Mouse (Mus musculus) megakaryocyte, embryonic 14.5 days (primary cell): ENCODE results near the gene Cxadr. TPM values are rescaled to one million over a fixed set of nuclear protein-coding genes. Genes with fewer than 3 reads are reported as not detected.
"Not testable (repeated sequence)": the region's sequence is repeated elsewhere in the genome, so short reads cannot be mapped to it uniquely, and the experiment has no call there.

Experiments used
- H3K27me3 ChIP-seq: replicated peaks from 2 replicates; pipeline ENCODE3; 2012; ENCODE audit warnings: inconsistent platforms
- H3K36me3 ChIP-seq: replicated peaks from 2 replicates; pipeline ENCODE3; 2012; ENCODE audit warnings: low read length, inconsistent platforms, mixed read lengths
- H3K4me1 ChIP-seq: 2 replicates; pipeline ENCODE4 v1.6.1; 2012; ENCODE audit warnings: inconsistent platforms
- H3K4me3 ChIP-seq: replicated peaks from 2 replicates; pipeline ENCODE3; 2012; ENCODE audit warnings: moderate library complexity, mild to moderate bottlenecking, inconsistent platforms
- H3K9me3 ChIP-seq: 2 replicates; pipeline ENCODE4 v1.6.1; 2012; ENCODE audit warnings: inconsistent platforms
- FLI1 ChIP-seq: IDR thresholded peaks from 2 replicates; pipeline ENCODE4 v1.6.1; 2012; ENCODE audit warnings: low read length, inconsistent platforms, mixed read lengths
- GATA1 ChIP-seq: IDR thresholded peaks from 3 replicates; pipeline ENCODE4 v1.6.1; 2012; ENCODE audit warnings: mixed read lengths, low read length, inconsistent platforms, borderline replicate concordance
- polyA plus RNA-seq: library from polyadenylated mRNA; stranded (reverse); fragments of >175 nt; gene quantifications from 2 replicates; pipeline ENCODE4 v1.2.3, GENCODE M21; 2012; ENCODE audit warnings: low replicate concordance; ENCODE audit not compliant: insufficient read depth

Cxadr gene
- polyA plus RNA-seq, 1 experiment: not detected

GRCm38 (mm10) chr16:78357757-78358156 is 56.5 kb downstream of the Cxadr start:
- no peaks in the 10 kb centered on the region for H3K4me1 ChIP-seq
- no peak for TF ChIP-seq FLI1
- TF ChIP-seq GATA1: no peak
- H3K4me3 ChIP-seq: no peak overlapping the region
- H3K27me3 ChIP-seq: no peaks in the 10 kb centered on the region
- peaks cover 48% of the 10 kb centered on the region for H3K36me3 ChIP-seq
- no peaks in the 10 kb centered on the region for H3K9me3 ChIP-seq

GRCm38 (mm10) chr16:78361466-78361865 is 60.2 kb downstream of the Cxadr start:
- Histone ChIP-seq H3K9me3 (no peaks in the 10 kb centered on the region), H3K27me3 (no peaks in the 10 kb centered on the region), H3K4me3 (no peak overlapping the region), H3K36me3 (peaks cover 85% of the 10 kb centered on the region), H3K4me1 (peaks cover 4% of the 10 kb centered on the region)
- TF ChIP-seq GATA1 (no peak), FLI1 (no peak)

DNA sequence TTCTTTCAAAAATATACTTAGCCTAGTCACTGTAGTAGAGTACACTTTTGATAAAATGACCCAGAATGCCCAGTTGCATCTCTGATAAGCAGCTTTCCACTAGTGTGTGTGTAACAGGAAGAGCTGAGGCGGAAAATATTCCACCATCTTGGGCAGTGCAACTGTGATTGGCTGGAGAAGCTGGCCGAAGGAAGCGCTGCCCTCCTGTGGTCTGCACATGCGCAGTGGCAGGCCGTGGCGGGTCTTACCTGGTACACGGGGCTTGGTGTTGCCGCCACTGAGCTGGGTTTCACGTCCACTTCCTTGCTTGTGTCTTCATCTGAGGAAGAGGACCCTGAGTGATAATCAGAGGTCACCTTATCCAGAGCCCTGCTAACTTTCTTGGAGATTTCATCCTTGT is 63.3 kb downstream of the Cxadr start:
- H3K36me3 ChIP-seq: peaks cover 91% of the 10 kb centered on the region
- H3K27me3 ChIP-seq, H3K4me3 ChIP-seq, H3K9me3 ChIP-seq: not testable (repeated sequence)
- H3K4me1 ChIP-seq: peaks cover 20% of the 10 kb centered on the region

DNA sequence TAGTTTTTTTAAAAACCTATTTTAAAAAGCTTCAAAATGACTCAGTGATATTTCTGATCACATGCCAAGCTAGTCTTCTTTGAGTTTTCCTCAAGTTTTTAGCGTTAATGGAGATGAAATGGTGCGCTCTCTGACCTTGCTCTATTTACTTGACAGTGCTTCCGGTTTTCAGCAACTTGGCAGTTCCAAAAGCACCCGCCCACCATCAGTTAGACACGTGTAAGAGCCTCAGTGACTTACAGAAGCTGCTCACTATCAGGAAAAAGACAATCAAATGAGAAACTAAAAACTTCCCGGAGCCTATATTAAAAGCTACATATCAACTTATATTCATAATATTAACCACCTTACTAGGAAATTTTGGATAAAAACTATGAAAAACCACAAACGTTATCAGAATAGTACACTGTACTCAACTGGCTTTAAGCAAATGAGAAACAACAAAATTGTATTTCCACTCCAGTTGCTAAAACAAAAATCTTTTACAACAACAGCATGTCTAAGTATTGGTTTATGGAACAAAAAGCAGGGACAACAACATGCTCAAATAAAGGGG is 70.3 kb downstream of the Cxadr start:
- Histone ChIP-seq H3K36me3 (peaks cover 66% of the 10 kb centered on the region), H3K4me3 (no peak overlapping the region), H3K9me3 (no peaks in the 10 kb centered on the region), H3K4me1 (peaks cover 59% of the 10 kb centered on the region), H3K27me3 (no peaks in the 10 kb centered on the region)
- TF ChIP-seq FLI1 (no peak), GATA1 (no peak)

GRCm38 (mm10) chr16:78372786-78373185 is 71.5 kb downstream of the Cxadr start:
- H3K9me3 ChIP-seq: no peaks in the 10 kb centered on the region
- no peak for TF ChIP-seq GATA1
- TF ChIP-seq FLI1: no peak
- no peak overlapping the region for H3K4me3 ChIP-seq
- no peaks in the 10 kb centered on the region for H3K27me3 ChIP-seq
- H3K36me3 ChIP-seq: peaks cover 56% of the 10 kb centered on the region
- H3K4me1 ChIP-seq: peaks cover 63% of the 10 kb centered on the region

DNA sequence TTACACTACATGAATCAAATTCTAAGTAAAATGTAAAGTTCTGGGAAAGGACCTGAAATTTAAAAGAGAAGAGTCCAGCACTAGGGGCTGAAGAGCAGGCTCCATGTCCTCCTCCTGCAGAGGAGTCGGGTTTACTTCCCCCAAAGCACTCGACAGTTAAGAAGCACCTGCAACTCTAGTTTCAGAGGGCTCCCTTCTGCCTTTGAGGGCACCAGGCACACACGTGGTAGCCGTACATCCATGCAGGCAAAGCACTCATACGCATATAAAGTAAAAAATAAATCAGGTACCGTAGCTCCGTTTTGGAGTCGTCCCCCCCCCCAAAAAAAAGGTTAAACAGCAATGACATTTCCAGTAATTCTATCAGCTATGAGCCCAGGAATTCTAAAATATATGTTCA is 72.5 kb downstream of the Cxadr start:
- Histone ChIP-seq H3K27me3 (no peaks in the 10 kb centered on the region), H3K4me1 (peaks cover 55% of the 10 kb centered on the region), H3K9me3 (no peaks in the 10 kb centered on the region), H3K36me3 (peaks cover 47% of the 10 kb centered on the region), H3K4me3 (peak overlapping the region; percentile 6)
- no peak for TF ChIP-seq FLI1
- TF ChIP-seq GATA1: no peak

- peaks cover 48% of the 10 kb centered on the region for H3K4me1 ChIP-seq
- TF ChIP-seq GATA1 (no peak), FLI1 (no peak)
- no peaks in the 10 kb centered on the region for H3K9me3 ChIP-seq
- H3K4me3 ChIP-seq: peak overlapping the region; percentile 96
- H3K36me3 ChIP-seq: peaks cover 32% of the 10 kb centered on the region
- H3K27me3 ChIP-seq: no peaks in the 10 kb centered on the region
These were observed 73.9 kb downstream of the Cxadr start for GRCm38 (mm10) chr16:78375222-78375621.

DNA sequence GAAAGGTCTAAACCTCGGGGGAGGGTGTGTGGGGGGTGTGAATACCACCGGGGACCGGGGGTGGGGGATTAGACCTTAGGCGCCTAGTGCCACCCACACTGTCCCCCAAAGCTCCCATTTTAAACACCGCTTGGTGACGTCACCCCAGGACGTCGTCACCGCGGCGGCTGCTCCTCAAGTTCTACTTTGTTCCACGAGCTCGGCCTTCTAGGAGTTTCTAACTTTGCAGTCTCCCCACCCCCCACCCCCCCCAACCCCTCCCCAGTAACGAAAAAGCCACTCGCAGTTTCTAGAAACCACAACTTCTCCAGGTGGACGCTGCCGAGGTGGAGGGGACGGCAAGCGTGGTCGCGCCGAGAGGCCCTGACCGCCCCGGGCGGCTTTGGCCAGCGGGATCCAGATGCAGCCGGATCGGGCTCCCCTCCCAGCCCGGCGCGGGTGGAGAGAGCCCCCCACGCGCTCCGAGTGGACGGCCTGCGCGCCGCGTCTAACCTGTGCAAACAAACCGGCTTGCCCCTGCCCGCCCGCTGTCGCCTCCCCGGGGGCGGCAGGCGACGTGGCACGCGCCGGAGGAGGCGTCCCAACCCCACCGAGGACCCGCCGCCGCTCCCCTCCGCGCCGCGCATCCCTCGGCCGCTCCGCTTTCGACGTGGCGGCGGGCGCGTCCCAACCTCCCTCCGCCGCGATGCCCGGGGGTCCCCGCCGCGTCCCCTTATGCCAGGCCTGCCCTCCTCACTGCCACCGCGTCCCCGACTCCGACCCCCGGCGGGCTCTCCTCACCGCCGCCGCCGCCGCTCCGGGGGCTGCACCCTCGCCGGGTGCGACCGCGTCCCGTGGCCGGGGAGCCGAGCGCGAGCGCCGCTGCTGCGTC is 74.8 kb downstream of the Cxadr start:
- TF ChIP-seq GATA1 (no peak), FLI1 (no peak)
- peaks cover 44% of the 10 kb centered on the region for H3K4me1 ChIP-seq
- H3K36me3 ChIP-seq: peaks cover 24% of the 10 kb centered on the region
- no peaks in the 10 kb centered on the region for H3K9me3 ChIP-seq
- no peaks in the 10 kb centered on the region for H3K27me3 ChIP-seq
- H3K4me3 ChIP-seq: peak overlapping the region; percentile 96

DNA sequence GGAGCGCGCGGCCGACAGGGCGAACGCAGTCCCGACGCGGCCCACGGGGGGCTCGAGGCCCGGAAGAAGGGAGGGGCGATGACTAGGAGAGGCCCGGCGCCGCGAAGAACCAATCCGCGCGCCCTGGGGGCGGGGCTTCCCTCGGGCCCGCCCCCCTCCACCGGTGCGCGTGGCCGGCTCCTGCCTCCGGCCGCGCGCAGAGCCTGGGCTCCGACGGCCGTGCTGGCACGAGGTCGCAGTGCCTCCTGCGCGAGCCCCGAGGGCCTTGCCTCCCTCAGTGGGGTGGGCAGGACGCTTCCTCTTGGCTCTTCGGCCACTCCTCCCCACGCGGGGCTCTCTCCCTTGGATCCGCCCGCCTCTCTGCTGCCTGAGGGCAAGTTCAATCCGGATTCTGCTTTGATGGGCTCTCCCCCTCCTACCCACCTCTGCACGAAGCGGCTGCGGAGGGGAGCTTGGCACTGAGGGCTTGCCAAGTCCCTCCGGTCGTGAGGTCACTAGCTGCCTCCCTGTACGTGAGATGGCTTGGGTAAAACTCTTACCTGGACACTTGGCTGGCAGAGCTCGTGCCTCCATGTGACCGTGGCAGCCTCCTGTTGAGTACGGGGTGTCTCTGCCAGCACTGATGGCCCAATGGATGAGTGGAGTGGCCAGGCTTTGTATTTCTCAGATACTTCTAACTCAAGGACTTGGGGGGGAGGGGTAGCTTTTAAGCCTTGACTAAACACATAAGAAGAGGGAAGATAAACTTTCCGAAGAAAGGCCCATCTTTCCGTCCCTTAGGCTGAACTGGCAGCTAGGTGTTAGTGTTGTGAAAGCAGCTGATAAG is 75.7 kb downstream of the Cxadr start, which contains the start of gene Btg3:
Gene Btg3, minus strand, starts transcription at position 448 of the 826 bp plus-strand sequence.
- Histone ChIP-seq H3K9me3 (no peaks in the 10 kb centered on the region), H3K27me3 (no peaks in the 10 kb centered on the region), H3K36me3 (peaks cover 16% of the 10 kb centered on the region), H3K4me3 (peak within 1 kb of the TSS; percentile 96), H3K4me1 (peaks cover 37% of the 10 kb centered on the region)
- TF ChIP-seq GATA1 (no peak), FLI1 (no peak)

GRCm38 (mm10) chr16:78378493-78378892 is 77.2 kb downstream of the Cxadr start:
- H3K4me1 ChIP-seq: peaks cover 25% of the 10 kb centered on the region
- no peaks in the 10 kb centered on the region for H3K9me3 ChIP-seq
- peaks cover 5% of the 10 kb centered on the region for H3K36me3 ChIP-seq
- no peak for TF ChIP-seq FLI1
- TF ChIP-seq GATA1: no peak
- no peak overlapping the region for H3K4me3 ChIP-seq
- H3K27me3 ChIP-seq: no peaks in the 10 kb centered on the region
